Mouse (Mus musculus) liver, adult 2 months (tissue): Measurements from ENCODE around the gene Ube4b.

ENCODE experiments used
- CTCF ChIP-seq: fragments of 200-500 bp; IDR thresholded peaks from 2 replicates; pipeline ENCODE4 v1.5.1; 2011; ENCODE audit warnings: low read depth, low read length, control low read depth
- POLR2A ChIP-seq: fragments of 200-500 bp; IDR thresholded peaks from 2 replicates; pipeline ENCODE4 v1.6.1; 2011; ENCODE audit warnings: low read length, control low read depth; ENCODE audit not compliant: insufficient read depth; ENCODE audit errors: extremely low read depth

GRCm38 (mm10) chr4:149454263-149454662 is 27.7 kb upstream of the Ube4b start:
- TF ChIP-seq CTCF: no peak
- no peak for TF ChIP-seq POLR2A
